Mouse (Mus musculus): ENCODE data around the gene Noto.

GRCm38 (mm10) chr6:85469660-85470430 is 46.2 kb downstream of the Noto start:
- TF ChIP-seq EP300 (IDR thresholded peaks at IDR 0.05; ENCODE audit: low read depth) (no peak), CTCF (IDR thresholded peaks at IDR 0.05; ENCODE audit: low read depth) (no peak)
